Mouse (Mus musculus) MEL (cell line): ENCODE data around the gene Prdx2. TPM values are rescaled to one million over a fixed set of nuclear protein-coding genes. Genes with fewer than 3 reads are reported as not detected.
A peak's percentile ranks its signal among the peaks of the same experiment; 100 is the strongest.

Experiments
- DNase-seq: peaks from one replicate; pipeline ENCODE4 v3.0.0; 2011; ENCODE audit warnings: low read depth, low spot score
- H3K27ac ChIP-seq: 2 replicates; pipeline ENCODE4 v1.5.1; 2012; ENCODE audit warnings: low read depth, mild to moderate bottlenecking, control low read depth, low read length, moderate library complexity; ENCODE audit not compliant: control insufficient read depth
- H3K27me3 ChIP-seq, 2 experiments: fragments of 150-350 bp in 1 of 2; sonication (generic) in 1 of 2; 2 replicates each; pipeline ENCODE4 v1.6.1; 2012; ENCODE audit warnings: low read length in 2 of 2, mild to moderate bottlenecking in 2 of 2, improper control_type of control experiment in 1 of 2, moderate library complexity in 1 of 2; ENCODE audit not compliant: insufficient read depth in 2 of 2, control insufficient read depth in 1 of 2
- H3K36me3 ChIP-seq, 2 experiments: 2 replicates each; pipeline ENCODE4 v1.6.1; 2012 to 2014; ENCODE audit warnings: low read length in 2 of 2, improper control_type of control experiment in 1 of 2, inconsistent platforms in 1 of 2, mild to moderate bottlenecking in 1 of 2; ENCODE audit not compliant: insufficient read depth in 2 of 2, control insufficient read depth in 1 of 2
- H3K4me1 ChIP-seq, 2 experiments: fragments of 150-350 bp in 1 of 2; sonication (generic) in 1 of 2; 2 replicates each; pipeline ENCODE4 v1.6.1; 2012; ENCODE audit warnings: low read length in 2 of 2, improper control_type of control experiment in 1 of 2, mild to moderate bottlenecking in 1 of 2; ENCODE audit not compliant: insufficient read depth in 2 of 2, control insufficient read depth in 1 of 2
- H3K4me3 ChIP-seq, 2 experiments: fragments of 150-350 bp in 1 of 2; sonication (generic) in 1 of 2; 2 replicates each; pipeline ENCODE4 v1.5.1; 2012; ENCODE audit warnings: low read depth in 2 of 2, low read length in 2 of 2, mild to moderate bottlenecking in 2 of 2, moderate library complexity in 2 of 2, control low read depth in 1 of 2, improper control_type of control experiment in 1 of 2; ENCODE audit not compliant: control insufficient read depth in 1 of 2, insufficient read depth in 1 of 2
- H3K79me2 ChIP-seq: 2 replicates; pipeline ENCODE4 v1.6.1; 2012; ENCODE audit warnings: mild to moderate bottlenecking, low read length, moderate library complexity; ENCODE audit not compliant: control insufficient read depth, poor library complexity, insufficient read depth
- H3K9ac ChIP-seq: 2 replicates; pipeline ENCODE4 v1.6.1; 2012; ENCODE audit warnings: low read depth, mild to moderate bottlenecking, control low read depth, low read length, moderate library complexity; ENCODE audit not compliant: control insufficient read depth, poor library complexity, severe bottlenecking
- H3K9me3 ChIP-seq: fragments of 150-350 bp; sonication (generic); replicated peaks from 2 replicates; pipeline ENCODE4 v1.6.1; 2012; ENCODE audit warnings: mild to moderate bottlenecking, low read length, improper control_type of control experiment, moderate library complexity; ENCODE audit not compliant: insufficient read depth
- BHLHE40 ChIP-seq: IDR thresholded peaks from 2 replicates; pipeline ENCODE4 v1.6.1; 2012; ENCODE audit warnings: low read depth, mild to moderate bottlenecking, inconsistent platforms, low read length, improper control_type of control experiment, borderline replicate concordance
- CHD1 ChIP-seq: IDR thresholded peaks from 2 replicates; pipeline ENCODE4 v1.6.1; 2012; ENCODE audit warnings: low read depth, mild to moderate bottlenecking, inconsistent platforms, low read length, improper control_type of control experiment
- E2F4 ChIP-seq: IDR thresholded peaks from 2 replicates; pipeline ENCODE4 v1.6.1; 2011; ENCODE audit warnings: low read depth, low read length, improper control_type of control experiment, borderline replicate concordance
- EP300 ChIP-seq, 2 experiments: IDR thresholded peaks; 2 replicates each; pipeline ENCODE4 v1.6.1; 2011; ENCODE audit warnings: improper control_type of control experiment in 2 of 2, low read length in 2 of 2, low read depth in 1 of 2, mild to moderate bottlenecking in 1 of 2
- ETS1 ChIP-seq: IDR thresholded peaks from 2 replicates; pipeline ENCODE4 v1.6.1; 2012; ENCODE audit warnings: low read depth, mild to moderate bottlenecking, inconsistent platforms, low read length, improper control_type of control experiment, moderate library complexity
- GABPA ChIP-seq: IDR thresholded peaks from 2 replicates; pipeline ENCODE4 v1.6.1; 2012; ENCODE audit warnings: low read depth, mild to moderate bottlenecking, inconsistent platforms, low read length, improper control_type of control experiment, moderate library complexity
- GATA1 ChIP-seq: IDR thresholded peaks from 2 replicates; pipeline ENCODE4 v1.6.1; 2011; ENCODE audit warnings: low read depth, low read length, improper control_type of control experiment
- HCFC1 ChIP-seq: IDR thresholded peaks from 2 replicates; pipeline ENCODE4 v1.6.1; 2012; ENCODE audit warnings: low read depth, mild to moderate bottlenecking, inconsistent platforms, low read length, improper control_type of control experiment, moderate library complexity
- MAX ChIP-seq: IDR thresholded peaks from 2 replicates; pipeline ENCODE4 v1.6.1; 2011; ENCODE audit warnings: low read length, improper control_type of control experiment
- MEF2A ChIP-seq: IDR thresholded peaks from 2 replicates; pipeline ENCODE4 v1.6.1; 2014; ENCODE audit warnings: low read depth, mild to moderate bottlenecking, inconsistent platforms, low read length, improper control_type of control experiment; ENCODE audit not compliant: poor library complexity, insufficient replicate concordance, severe bottlenecking; ENCODE audit errors: extremely low read depth
- MYB ChIP-seq: IDR thresholded peaks from 2 replicates; pipeline ENCODE4 v1.6.1; 2011; ENCODE audit warnings: mild to moderate bottlenecking, low read depth, low read length, improper control_type of control experiment
- NELFE ChIP-seq: IDR thresholded peaks from 2 replicates; pipeline ENCODE4 v1.6.1; 2011; ENCODE audit warnings: low read depth, low read length, improper control_type of control experiment
- POLR2A ChIP-seq, 2 experiments: IDR thresholded peaks; 2 replicates each; pipeline ENCODE4 v1.6.1; 2011 to 2012; ENCODE audit warnings: low read length in 2 of 2, mild to moderate bottlenecking in 2 of 2, control low read depth in 1 of 2, improper control_type of control experiment in 1 of 2, low read depth in 1 of 2, moderate library complexity in 1 of 2; ENCODE audit not compliant: control insufficient read depth in 1 of 2, insufficient read depth in 1 of 2, poor library complexity in 1 of 2
- POLR2AphosphoS5 ChIP-seq: IDR thresholded peaks from 2 replicates; pipeline ENCODE4 v1.6.1; 2012; ENCODE audit warnings: low read depth, borderline replicate concordance, mild to moderate bottlenecking, inconsistent platforms, low read length, moderate library complexity, mixed read lengths
- RAD21 ChIP-seq: IDR thresholded peaks from 2 replicates; pipeline ENCODE4 v1.6.1; 2011; ENCODE audit warnings: mild to moderate bottlenecking, low read depth, low read length, improper control_type of control experiment
- RCOR1 ChIP-seq: IDR thresholded peaks from 2 replicates; pipeline ENCODE4 v1.6.1; 2012; ENCODE audit warnings: low read depth, mild to moderate bottlenecking, inconsistent platforms, low read length, improper control_type of control experiment
- SIN3A ChIP-seq: IDR thresholded peaks from 2 replicates; pipeline ENCODE4 v1.6.1; 2012; ENCODE audit warnings: low read length, improper control_type of control experiment, inconsistent platforms
- TAL1 ChIP-seq: IDR thresholded peaks from 2 replicates; pipeline ENCODE4 v1.6.1; 2012; ENCODE audit warnings: mild to moderate bottlenecking, inconsistent platforms, low read length, moderate library complexity, mixed read lengths
- TCF12 ChIP-seq: IDR thresholded peaks from 2 replicates; pipeline ENCODE4 v1.6.1; 2014; ENCODE audit warnings: low read depth, mild to moderate bottlenecking, inconsistent platforms, low read length, improper control_type of control experiment, moderate library complexity
- UBTF ChIP-seq: IDR thresholded peaks from 2 replicates; pipeline ENCODE4 v1.6.1; 2012; ENCODE audit warnings: low read depth, mild to moderate bottlenecking, inconsistent platforms, low read length, improper control_type of control experiment, moderate library complexity, borderline replicate concordance; ENCODE audit not compliant: insufficient read depth
- USF2 ChIP-seq, 2 experiments: IDR thresholded peaks; 2 replicates each; pipeline ENCODE4 v1.6.1; 2011 to 2012; ENCODE audit warnings: improper control_type of control experiment in 2 of 2, low read length in 2 of 2, borderline replicate concordance in 1 of 2, inconsistent platforms in 1 of 2, low read depth in 1 of 2, mild to moderate bottlenecking in 1 of 2; ENCODE audit not compliant: insufficient read depth in 1 of 2
- ZKSCAN1 ChIP-seq: IDR thresholded peaks from 2 replicates; pipeline ENCODE4 v1.6.1; 2012; ENCODE audit warnings: low read depth, mild to moderate bottlenecking, inconsistent platforms, low read length, improper control_type of control experiment, moderate library complexity
- ZNF384 ChIP-seq: IDR thresholded peaks from 2 replicates; pipeline ENCODE4 v1.6.1; 2012; ENCODE audit warnings: low read depth, mild to moderate bottlenecking, inconsistent platforms, low read length, improper control_type of control experiment
- polyA plus RNA-seq, 2 experiments: library from polyadenylated mRNA; stranded (reverse) in 1 of 2; unstranded in 1 of 2; fragments of >175 nt in 1 of 2; fragments of >200 nt in 1 of 2; gene quantifications; 2 replicates each; pipeline versions ENCODE4 v1.2.1 to v1.2.4; 2012; ENCODE audit warnings: low replicate concordance in 2 of 2, low read depth in 1 of 2; ENCODE audit not compliant: insufficient read length in 2 of 2, insufficient read depth in 1 of 2, missing spikeins in 1 of 2
- total RNA-seq: library from RNA; depleted of rRNA; stranded (reverse); fragments of 300-350 nt; gene quantifications from 2 replicates; pipeline ENCODE4 v1.2.3, GENCODE M21; 2012

The Prdx2 gene
- total and polyA plus RNA-seq, 3 experiments: 643 to 773 (median 679) TPM

DNA sequence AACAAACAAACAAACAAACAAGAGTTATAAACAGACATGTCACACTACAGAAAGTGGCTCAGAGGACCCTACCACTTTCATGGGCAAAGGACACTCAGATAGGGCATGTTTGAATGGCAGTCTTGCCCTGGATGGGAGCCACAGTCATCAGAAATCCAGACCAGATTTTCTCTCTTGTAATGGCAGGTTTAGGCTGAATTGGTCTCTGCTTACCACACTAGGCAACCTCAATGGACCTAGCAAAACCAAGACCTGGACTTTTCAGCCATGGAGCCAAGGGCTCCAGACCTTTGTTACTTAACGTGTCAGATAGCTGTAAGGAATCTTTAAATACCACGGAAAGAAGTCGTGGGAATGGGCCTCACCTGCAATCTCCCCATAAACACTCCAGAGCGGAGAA is 25.7 kb upstream of the Prdx2 start:
- no peak for TF ChIP-seq MYB
- TF ChIP-seq TCF12: no peak
- TF ChIP-seq NELFE: no peak
- no peak for TF ChIP-seq ETS1
- no peak for TF ChIP-seq ZKSCAN1
- TF ChIP-seq TAL1: no peak
- no peak for TF ChIP-seq CHD1
- no peak for TF ChIP-seq POLR2AphosphoS5
- TF ChIP-seq RAD21: no peak
- TF ChIP-seq GABPA: no peak
- TF ChIP-seq RCOR1: no peak
- no peak for TF ChIP-seq POLR2A (IDR thresholded peaks at IDR 0.05; ENCODE audit: control insufficient read depth in 1 of 2, insufficient read depth in 1 of 2, low read depth in 1 of 2, low read length in 2 of 2, poor library complexity in 1 of 2)
- TF ChIP-seq ZNF384: no peak
- no peak for TF ChIP-seq UBTF
- no peak for TF ChIP-seq BHLHE40
- no peak for TF ChIP-seq EP300 (IDR thresholded peaks at IDR 0.05; ENCODE audit: low read depth in 1 of 2, low read length in 2 of 2)
- TF ChIP-seq MAX: no peak
- TF ChIP-seq USF2 (IDR thresholded peaks at IDR 0.05; ENCODE audit: borderline replicate concordance in 1 of 2, insufficient read depth in 1 of 2, low read depth in 1 of 2, low read length in 2 of 2): no peak
- TF ChIP-seq SIN3A: no peak

DNA sequence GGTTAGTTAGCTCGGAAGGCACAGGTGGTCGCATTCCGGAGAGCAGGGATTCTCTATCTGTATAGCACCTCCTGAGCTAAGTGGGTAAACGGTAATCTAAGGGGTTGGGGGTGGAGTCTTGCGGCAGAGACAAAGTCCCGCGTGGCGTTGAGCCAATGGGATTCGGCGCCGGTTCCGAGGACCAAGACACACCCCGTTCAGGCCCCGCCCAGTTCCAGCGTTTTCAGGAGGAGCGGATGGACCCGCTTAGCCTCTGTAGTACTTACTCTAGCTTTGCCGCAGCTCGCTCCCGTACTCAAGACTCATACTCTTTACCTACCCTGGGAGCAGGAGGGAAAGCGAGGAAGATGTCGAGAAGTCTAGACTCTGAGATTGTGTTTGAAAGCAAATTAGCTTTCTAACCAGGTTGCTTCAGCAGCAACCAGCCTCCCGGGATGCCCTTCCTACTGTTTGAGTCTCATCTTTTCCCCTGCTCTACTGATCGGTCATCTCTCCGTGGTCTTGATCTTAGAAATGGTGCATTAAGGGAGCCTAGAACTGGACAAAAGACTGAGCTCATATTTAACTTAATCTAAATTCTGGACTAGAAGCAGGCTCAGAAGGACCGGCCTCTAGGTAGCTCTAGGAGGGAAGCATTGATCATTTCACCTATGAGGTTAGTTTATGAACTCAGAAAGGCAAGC is 24.8 kb upstream of the Prdx2 start:
- peak; percentile 84 for DNase-seq
- Histone ChIP-seq H3K9ac (no peak overlapping the region), H3K79me2 (no peaks in the 10 kb centered on the region), H3K9me3 (no peaks in the 10 kb centered on the region), H3K36me3 (no peaks in the 10 kb centered on the region), H3K27ac (no peak overlapping the region), H3K4me1 (no peaks in the 10 kb centered on the region; a peak in 1 of 4 replicates), H3K27me3 (peaks cover 0 to 4% of the 10 kb centered on the region in 2 experiments), H3K4me3 (peak overlapping the region in 1 of 2 experiments; percentile 3; a peak in 1 of 4 replicates)
- TF ChIP-seq RAD21 (no peak), MEF2A (no peak), POLR2A (IDR thresholded peaks at IDR 0.05; ENCODE audit: control insufficient read depth in 1 of 2, insufficient read depth in 1 of 2, low read depth in 1 of 2, low read length in 2 of 2, poor library complexity in 1 of 2) (no peak), POLR2AphosphoS5 (no peak), GATA1 (no peak), HCFC1 (no peak), ZKSCAN1 (no peak), E2F4 (no peak)

More for the DNA sequence above, 25.7 kb upstream of the Prdx2 start:
- H3K4me3 ChIP-seq: no peak overlapping the region
- H3K27ac ChIP-seq: no peak overlapping the region
- no peaks in the 10 kb centered on the region; a peak in 1 of 4 replicates for H3K4me1 ChIP-seq
- H3K9me3 ChIP-seq: no peaks in the 10 kb centered on the region
- H3K79me2 ChIP-seq: no peaks in the 10 kb centered on the region
- no peak for DNase-seq
- H3K27me3 ChIP-seq: peaks cover 0 to 4% of the 10 kb centered on the region in 2 experiments
- H3K36me3 ChIP-seq: no peaks in the 10 kb centered on the region
- no peak overlapping the region for H3K9ac ChIP-seq
